Mouse (Mus musculus): ENCODE measurements around the gene Zfp654. TPM values are rescaled to one million over a fixed set of nuclear protein-coding genes. Genes with fewer than 3 reads are reported as not detected.

The Zfp654 gene
- polyA plus RNA-seq, 1 experiment = 8.4 TPM

DNA sequence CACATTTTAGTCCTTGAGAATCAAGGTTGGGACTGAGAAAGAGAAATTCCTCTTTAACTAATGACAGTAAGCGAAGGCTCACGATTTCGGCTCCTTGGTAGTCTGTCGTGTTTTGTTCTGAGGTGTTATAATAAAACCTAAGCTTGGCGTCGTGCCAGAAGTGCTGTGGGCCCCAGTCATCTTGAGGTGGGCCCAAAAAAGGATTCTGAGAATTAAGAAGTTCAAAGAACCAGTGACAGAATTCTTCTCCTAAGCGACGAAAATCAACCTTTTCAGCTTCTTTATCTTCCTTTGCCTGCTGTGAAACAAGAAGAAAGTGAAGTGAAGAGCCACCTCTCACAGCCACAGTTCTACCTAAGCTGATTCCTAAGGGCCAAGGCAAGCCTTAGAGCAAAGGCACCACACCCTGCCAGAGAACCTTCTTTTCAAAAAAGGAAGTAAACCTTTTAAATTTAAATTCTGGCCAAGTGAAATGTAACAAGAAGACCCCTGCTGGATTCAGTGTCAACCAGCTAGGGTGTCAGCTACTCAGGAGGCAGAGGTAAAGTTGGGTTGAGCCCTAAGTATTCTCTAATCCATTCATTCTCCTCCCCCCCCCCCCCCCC, 84.7 kb downstream of the Zfp654 start:
- DNase-seq (ENCODE audit: low spot score) = no peak

DNA sequence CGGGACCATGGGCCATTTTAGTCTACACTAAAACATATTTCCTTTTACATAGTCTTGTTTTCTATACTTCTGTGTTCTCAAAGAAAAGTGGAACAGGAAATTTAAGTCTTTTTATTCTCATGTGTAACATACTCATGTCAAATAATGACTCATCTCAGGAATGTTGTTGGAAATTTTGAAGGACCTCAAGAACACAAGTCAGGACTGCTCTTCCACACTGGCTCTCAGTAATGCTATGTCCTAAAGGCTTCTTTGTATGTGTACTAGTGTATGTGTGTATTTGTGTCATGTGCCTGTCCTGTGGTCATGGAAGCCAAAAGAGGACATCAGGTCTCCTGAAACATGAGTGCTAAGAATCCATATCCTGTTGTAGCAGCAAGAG, 92.2 kb downstream of the Zfp654 start:
- DNase-seq (ENCODE audit: low spot score) = no peak

DNA sequence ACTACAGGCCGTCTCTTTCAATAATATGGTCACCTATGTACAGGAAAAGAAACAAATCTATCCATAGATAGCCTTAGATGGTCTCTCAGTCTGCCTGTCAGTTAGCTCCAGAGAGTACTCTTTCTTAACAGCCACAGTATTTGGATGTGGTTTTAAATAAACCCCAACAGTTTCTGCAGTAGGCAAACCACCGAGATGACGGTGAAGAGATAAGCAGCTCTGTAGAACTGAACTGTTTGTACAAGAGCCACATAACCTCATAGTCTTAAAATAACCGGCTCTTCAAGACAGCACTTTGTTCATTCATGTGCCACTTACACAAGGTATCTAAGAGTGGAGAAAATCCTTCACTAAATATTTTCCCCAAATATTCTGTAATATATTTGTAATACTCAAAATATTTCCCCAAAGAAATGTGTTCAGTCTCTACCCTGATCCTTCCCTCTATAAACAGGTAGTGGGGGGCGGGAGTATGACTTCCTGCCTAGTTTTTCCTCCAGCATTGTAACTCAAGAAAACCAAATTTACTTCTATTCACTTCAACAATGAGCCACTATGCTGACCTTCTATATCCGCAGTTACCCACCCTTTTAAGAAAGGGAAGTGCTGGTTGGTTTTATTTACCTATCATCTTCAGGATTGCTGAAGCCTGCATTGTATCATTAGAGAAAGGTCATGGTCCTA, 92.7 kb downstream of the Zfp654 start:
- DNase-seq (ENCODE audit: low spot score) = no peak

DNA sequence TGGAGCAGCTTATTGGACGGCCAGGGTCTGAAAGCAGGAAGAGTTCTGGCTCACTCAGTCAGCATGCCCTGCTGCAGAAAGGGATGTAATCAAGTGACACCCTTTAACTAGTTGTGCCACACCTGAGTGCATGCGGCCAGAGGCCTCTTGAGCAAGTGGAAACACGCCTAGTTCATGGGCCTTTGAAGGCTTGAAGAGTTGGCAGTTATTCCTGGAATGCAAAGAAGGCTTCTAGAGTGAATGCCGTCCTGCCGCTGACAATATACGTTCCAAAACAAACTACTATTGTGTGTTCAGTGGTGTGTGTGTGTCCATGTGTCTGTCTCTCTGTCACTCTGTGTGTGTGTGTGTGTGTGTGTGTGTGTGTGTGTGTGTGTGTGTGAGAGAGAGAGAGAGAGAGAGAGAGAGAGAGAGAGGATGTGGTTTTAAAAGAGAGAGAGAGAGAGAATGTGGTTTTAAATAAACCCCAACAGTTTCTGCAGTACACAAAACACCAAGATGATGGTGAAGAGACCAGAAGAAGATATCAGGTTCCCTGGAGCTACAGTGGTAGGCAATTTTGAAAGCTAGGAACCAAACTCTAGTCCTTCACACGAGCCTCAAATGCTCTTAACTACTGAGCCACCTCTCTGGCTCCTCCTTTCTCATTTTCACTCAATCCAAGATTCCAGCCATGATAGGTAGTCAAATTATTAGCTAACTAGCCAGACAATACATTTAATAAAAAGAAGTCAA, 93.6 kb downstream of the Zfp654 start:
- no peak for DNase-seq (ENCODE audit: low spot score)

DNA sequence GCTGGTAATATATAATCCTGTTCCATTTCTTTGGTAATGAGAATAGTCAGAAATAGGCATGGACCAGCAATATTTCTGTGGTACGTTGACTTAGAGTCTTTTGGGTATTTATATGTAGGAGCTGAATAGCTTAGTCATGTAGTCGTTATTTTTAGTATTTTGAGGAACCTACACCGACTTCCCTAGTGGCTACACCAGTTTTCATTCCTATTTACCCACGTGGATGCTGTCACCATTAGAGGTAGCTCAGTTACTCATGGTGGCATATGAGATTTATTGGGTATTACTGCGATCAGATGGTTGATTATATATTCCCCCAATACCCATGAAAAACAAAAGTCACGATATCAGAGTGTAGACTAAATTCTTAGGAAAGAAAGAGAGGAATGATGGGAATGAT, 95.1 kb downstream of the Zfp654 start:
- DNase-seq (ENCODE audit: low spot score) = no peak

DNA sequence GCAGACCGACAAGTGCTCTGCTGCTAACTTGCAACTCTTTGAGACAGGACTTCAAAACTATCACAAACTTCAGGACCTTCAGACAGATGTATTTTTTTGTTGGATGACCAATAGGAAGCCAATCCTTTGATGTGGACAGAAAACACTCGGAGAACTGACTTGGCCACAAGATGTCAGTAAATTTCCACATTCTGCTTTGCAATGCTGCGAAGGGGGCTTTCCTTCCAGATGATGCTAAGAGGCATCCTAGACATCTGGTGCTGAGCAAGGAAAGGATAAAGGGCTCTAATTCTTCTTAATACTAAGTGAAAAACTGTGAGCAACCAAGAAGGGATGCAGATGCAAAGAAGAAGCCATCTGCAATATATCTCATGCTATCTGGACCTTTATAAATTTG, 96.7 kb downstream of the Zfp654 start:
- DNase-seq (ENCODE audit: low spot score) = no peak

DNA sequence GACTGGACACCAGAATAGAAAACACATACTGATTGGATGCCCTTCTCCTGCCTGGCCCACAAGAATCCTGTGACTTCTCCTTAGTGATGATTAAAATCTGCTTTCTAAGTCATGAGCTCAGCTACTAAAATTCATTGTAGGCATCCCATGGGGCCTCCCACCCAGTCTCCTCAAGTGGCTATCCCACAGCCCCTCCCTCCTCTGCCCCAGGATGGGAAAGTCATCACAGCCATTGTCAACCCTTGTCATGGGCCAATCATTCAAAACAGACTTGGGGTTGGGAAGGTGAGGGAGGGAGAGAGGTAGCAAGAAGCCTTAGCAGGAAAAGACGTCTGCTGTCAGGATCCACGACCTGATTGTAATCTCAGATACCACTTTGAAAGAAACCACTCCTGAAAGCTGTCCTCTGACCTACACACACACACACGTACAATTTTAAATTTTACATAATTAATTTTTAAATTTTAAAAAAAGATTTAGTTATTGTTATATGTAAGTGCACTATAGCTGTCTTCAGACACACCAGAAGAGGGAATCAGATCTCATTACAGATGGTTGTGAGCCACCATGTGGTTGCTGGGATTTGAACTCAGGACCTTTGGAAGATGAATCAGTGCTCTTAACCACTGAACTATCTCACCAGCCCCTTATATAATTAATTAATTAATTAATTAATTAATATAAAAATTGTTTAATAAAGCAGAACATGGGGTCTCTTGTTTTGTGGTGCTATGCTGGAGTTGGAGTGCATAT, 97.3 kb downstream of the Zfp654 start:
- no peak for DNase-seq (ENCODE audit: low spot score)

DNA sequence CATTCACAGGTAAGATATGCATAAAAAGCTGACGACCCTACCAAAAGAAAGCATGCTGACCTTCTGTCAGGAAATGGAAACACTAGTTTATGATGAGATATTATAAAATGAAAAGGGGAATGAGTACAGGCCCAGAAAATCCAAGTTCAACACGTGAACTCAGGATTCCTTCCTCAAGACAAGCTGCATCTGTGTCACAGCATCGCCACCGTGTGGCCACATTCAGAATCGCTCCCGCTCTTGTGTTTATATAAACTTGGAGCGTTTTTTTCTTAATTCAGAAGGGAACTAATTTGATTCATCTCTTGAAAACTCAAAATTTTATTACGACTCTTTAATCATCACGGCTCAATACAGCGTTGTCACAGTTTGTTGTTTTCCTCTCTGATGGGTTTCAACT, 103.2 kb downstream of the Zfp654 start:
- DNase-seq (ENCODE audit: low spot score) = no peak

DNA sequence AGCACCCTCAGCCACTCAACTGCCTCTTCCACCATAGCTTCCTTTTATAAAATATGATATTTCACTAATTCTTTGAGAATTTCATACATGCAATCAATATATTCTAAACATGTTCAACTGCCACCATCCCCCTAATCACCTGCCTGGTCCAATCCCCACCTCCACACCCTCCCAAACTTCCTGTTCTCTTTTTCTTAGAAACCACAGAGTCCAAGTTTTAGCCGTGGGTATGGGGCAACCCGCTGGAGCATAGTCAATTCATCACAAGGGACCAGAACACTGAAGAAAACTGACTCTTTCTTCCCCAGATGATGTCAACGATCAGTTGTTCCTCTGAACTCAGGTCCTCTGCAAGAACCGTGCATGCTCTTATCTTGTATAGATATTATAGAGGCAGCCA, 106.4 kb downstream of the Zfp654 start:
- no peak for DNase-seq (ENCODE audit: low spot score)

DNA sequence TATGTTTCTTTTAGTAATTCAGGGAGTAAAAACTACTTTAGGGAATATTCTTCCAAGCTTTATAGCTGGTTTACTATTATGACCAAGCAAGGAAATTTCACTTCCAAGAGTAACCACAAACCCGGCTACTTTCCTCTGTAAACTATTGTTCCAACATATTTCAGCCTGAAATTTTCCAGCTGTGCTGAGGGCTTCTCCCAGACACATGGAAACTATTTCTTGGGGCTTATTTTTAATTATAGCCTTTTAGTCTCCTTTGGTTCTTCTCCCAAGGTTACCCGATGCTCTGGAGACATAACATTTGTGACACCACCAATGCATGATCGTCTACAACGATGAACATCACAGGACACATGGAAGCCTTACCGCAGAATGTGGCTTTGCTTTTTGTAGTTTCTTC, 114.2 kb downstream of the Zfp654 start:
- no peak for DNase-seq (ENCODE audit: low spot score)

Other genes starting within 250 kb of the Zfp654 start
- 0.03 TPM in 1 of 2 replicates, not detected in the other for gene Csnka2ip, start 249.2 kb downstream of the Zfp654 start, polyA plus RNA-seq (2012; rRNA removed)
- gene 4930453N24Rik, start 80.5 kb downstream of the Zfp654 start, polyA plus RNA-seq (2012; rRNA removed) = 20.6 and 21.3 TPM in 2 replicates
- gene Cggbp1, start 344 bp upstream of the Zfp654 start, polyA plus RNA-seq (2012; rRNA removed) = 46.5 and 51.7 TPM in 2 replicates